Mouse (Mus musculus) thymus, adult 2 months (tissue): Measurements from ENCODE around the gene Fam222b. TPM values are rescaled to one million over a fixed set of nuclear protein-coding genes. Genes with fewer than 3 reads are reported as not detected.
A peak's percentile ranks its signal among the peaks of the same experiment; 100 is the strongest.

Experiments
- DNase-seq: peaks from one replicate; pipeline ENCODE4 v3.0.0; 2021
- H3K27ac ChIP-seq: fragments of 200-500 bp; 2 replicates; pipeline ENCODE4 v1.5.1; 2012; ENCODE audit warnings: low read length, control low read depth; ENCODE audit not compliant: control insufficient read depth, insufficient read depth
- H3K27me3 ChIP-seq: fragments of 200-500 bp; 2 replicates; pipeline ENCODE4 v1.6.1; 2012; ENCODE audit warnings: mild to moderate bottlenecking, low read length, moderate library complexity, mixed read lengths; ENCODE audit not compliant: control insufficient read depth, insufficient read depth
- H3K36me3 ChIP-seq: fragments of 200-500 bp; 2 replicates; pipeline ENCODE4 v1.6.1; 2012; ENCODE audit warnings: mild to moderate bottlenecking, low read length, moderate library complexity; ENCODE audit not compliant: control insufficient read depth, insufficient read depth
- H3K4me1 ChIP-seq: fragments of 200-500 bp; replicated peaks from 2 replicates; pipeline ENCODE4 v1.6.1; 2012; ENCODE audit warnings: low read length; ENCODE audit not compliant: control insufficient read depth, insufficient read depth
- H3K4me3 ChIP-seq: fragments of 200-500 bp; 2 replicates; pipeline ENCODE4 v1.5.1; 2012; ENCODE audit warnings: mild to moderate bottlenecking, low read length, control low read depth, moderate library complexity; ENCODE audit not compliant: control insufficient read depth, insufficient read depth
- CTCF ChIP-seq: fragments of 200-500 bp; IDR thresholded peaks from 2 replicates; pipeline ENCODE4 v1.5.1; 2012; ENCODE audit warnings: mild to moderate bottlenecking, control low read depth, low read length, moderate library complexity, borderline replicate concordance; ENCODE audit not compliant: control insufficient read depth, poor library complexity, insufficient read depth; ENCODE audit errors: extremely low read depth
- POLR2A ChIP-seq: fragments of 200-500 bp; IDR thresholded peaks from 2 replicates; pipeline ENCODE4 v1.6.1; 2012; ENCODE audit warnings: mild to moderate bottlenecking, low read length, control low read depth, moderate library complexity; ENCODE audit not compliant: control insufficient read depth, poor library complexity, insufficient read depth; ENCODE audit errors: extremely low read depth
- WGBS: fragments of 180-500 bp; shearing (Covaris S2); methylation state at CpG from one replicate; pipeline ENCODE4 v1.1.7; 2018; 5-methylcytosine and 5-hydroxymethylcytosine counted together
- polyA plus RNA-seq: library from polyadenylated mRNA; depleted of rRNA; stranded (reverse); fragments of >200 nt; gene quantifications from 2 replicates; pipeline ENCODE4 v1.2.3, GENCODE M21; 2012

The Fam222b gene
- polyA plus RNA-seq, 1 experiment: 17.6 TPM

GRCm38 (mm10) chr11:78087756-78088281 is 6.6 kb upstream of the Fam222b start:
- WGBS: 90% methylated on average over 5 of the region's 5 CpGs
- no peaks in the 10 kb centered on the region for H3K36me3 ChIP-seq
- DNase-seq: no peak
- TF ChIP-seq POLR2A (no peak), CTCF (no peak)
- no peaks in the 10 kb centered on the region for H3K27me3 ChIP-seq
- no peak overlapping the region for H3K27ac ChIP-seq
- no peak overlapping the region for H3K4me3 ChIP-seq
- H3K4me1 ChIP-seq: no peaks in the 10 kb centered on the region

DNA sequence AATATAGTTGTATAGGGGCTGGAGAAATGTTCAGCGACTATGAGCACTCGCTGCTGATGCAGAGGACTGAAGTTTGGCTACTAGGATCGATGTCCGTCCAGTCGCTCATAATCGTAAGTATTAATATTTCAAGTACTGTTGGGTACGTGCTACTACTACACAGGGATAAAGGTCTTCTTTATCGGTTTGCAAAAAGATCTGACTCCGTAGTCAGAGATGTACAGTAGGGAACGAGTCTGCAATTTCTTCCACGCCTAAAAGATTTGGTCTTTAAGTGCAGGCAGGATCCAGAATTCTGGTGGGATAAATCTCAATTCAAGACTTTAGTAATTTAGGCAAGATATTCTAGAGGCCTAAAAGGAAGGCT is 340 bp upstream of the Fam222b start:
- Histone ChIP-seq H3K27me3 (no peaks in the 10 kb centered on the region), H3K27ac (no peak overlapping the region), H3K36me3 (no peaks in the 10 kb centered on the region), H3K4me1 (peaks cover 4% of the 10 kb centered on the region; the same call in 1 of the 2 replicates), H3K4me3 (peak overlapping the region; percentile 64)
- TF ChIP-seq CTCF (no peak), POLR2A (no peak)
- no peak for DNase-seq
- 48% methylated on average over 11 of the region's 11 CpGs for WGBS

DNA sequence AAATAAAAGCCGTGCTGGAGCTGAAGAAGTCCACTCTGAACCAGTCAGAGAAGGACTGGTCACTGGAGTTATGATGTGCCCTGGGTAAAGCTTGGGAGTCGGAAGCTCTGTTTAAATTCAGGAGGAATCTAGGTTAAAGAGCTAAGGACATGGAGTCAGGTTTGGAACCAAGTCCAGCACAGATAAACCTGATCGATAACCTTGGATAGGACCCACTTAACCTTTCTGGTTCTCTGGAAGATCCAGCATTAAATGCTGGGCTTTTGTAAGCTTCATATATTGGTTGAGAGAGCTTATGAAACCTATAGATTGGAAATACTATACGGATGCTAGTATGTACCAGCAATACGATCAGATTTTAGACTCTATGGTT is 670 bp downstream of the Fam222b start:
- H3K27ac ChIP-seq: no peak overlapping the region

GRCm38 (mm10) chr11:78097077-78097476 is 2.6 kb downstream of the Fam222b start:
- no peaks in the 10 kb centered on the region for H3K27me3 ChIP-seq
- no peak overlapping the region for H3K4me3 ChIP-seq
- H3K36me3 ChIP-seq: no peaks in the 10 kb centered on the region
- 84% methylated on average over 3 of the region's 3 CpGs for WGBS
- no peak for TF ChIP-seq CTCF
- peaks cover 4% of the 10 kb centered on the region; the same call in 1 of the 2 replicates for H3K4me1 ChIP-seq
- H3K27ac ChIP-seq: no peak overlapping the region
- DNase-seq: no peak

More for the DNA sequence above, 670 bp downstream of the Fam222b start:
- Histone ChIP-seq H3K36me3 (no peaks in the 10 kb centered on the region), H3K4me1 (peaks cover 4% of the 10 kb centered on the region; the same call in 1 of the 2 replicates), H3K27me3 (no peaks in the 10 kb centered on the region), H3K4me3 (peak overlapping the region; percentile 64)
- DNase-seq: no peak
- 34% methylated on average over 5 of the region's 5 CpGs for WGBS
- TF ChIP-seq POLR2A: no peak
- TF ChIP-seq CTCF: no peak

- no peak for DNase-seq
- H3K36me3 ChIP-seq: no peaks in the 10 kb centered on the region
- H3K27me3 ChIP-seq: no peaks in the 10 kb centered on the region
- TF ChIP-seq POLR2A (no peak), CTCF (no peak)
- WGBS: 91% methylated on average over 11 of the region's 11 CpGs
- H3K4me1 ChIP-seq: no peaks in the 10 kb centered on the region
- H3K27ac ChIP-seq: no peak overlapping the region
- no peak overlapping the region for H3K4me3 ChIP-seq
Measured at GRCm38 (mm10) chr11:78100746-78101145, 6.3 kb downstream of the Fam222b start.

- WGBS: 94% methylated on average over 5 of the region's 5 CpGs
- H3K27me3 ChIP-seq: no peaks in the 10 kb centered on the region
- H3K4me3 ChIP-seq: no peak overlapping the region
- TF ChIP-seq CTCF: no peak
- TF ChIP-seq POLR2A: no peak
- no peaks in the 10 kb centered on the region for H3K36me3 ChIP-seq
- H3K4me1 ChIP-seq: no peaks in the 10 kb centered on the region
- DNase-seq: no peak
- no peak overlapping the region for H3K27ac ChIP-seq
Measured at GRCm38 (mm10) chr11:78102142-78102541, 7.7 kb downstream of the Fam222b start.
